ENCODE assay signal across 35 mouse cellular contexts in genomic region chr17:31721637-31722036, GRCm38 (mm10). TPM values are rescaled to one million over a fixed set of nuclear protein-coding genes. Genes with fewer than 3 reads are reported as not detected.
"Had no signal": no experiment of that assay in that cellular context is flagged by ENCODE, and none has a peak within 500 bp of the region (broad histone marks: within the 10 kb centered on the region; RNA-seq: fewer than 3 reads in every experiment).

No protein-coding gene starts in this region.

- H3K4me3 ChIP-seq: heart, embryonic 10.5 days; heart, embryonic 12.5 days; hindbrain, embryonic 10.5 days; hindbrain, embryonic 12.5 days; intestine, embryonic 15.5 days; kidney, embryonic 15.5 days; limb, embryonic 13.5 days; limb, embryonic 15.5 days; liver, embryonic 12.5 days had no signal

- ATAC-seq: hindbrain, embryonic 16.5 days; inflammation-experienced regulatory T-cells, adult 6 months; intestine, embryonic 15.5 days; intestine, postnatal 0 days; liver, embryonic 12.5 days had no signal

- H3K4me1 ChIP-seq: kidney, embryonic 15.5 days; limb, embryonic 13.5 days; liver, embryonic 12.5 days had no signal

- DNase-seq: gastrocnemius, postnatal 14 days; gastrocnemius, postnatal 36 days; heart, adult 18-20 months; heart, postnatal 10 days; kidney, adult 18-20 months; kidney, adult 8-10 months; kidney, postnatal 14 days; kidney, postnatal 36 days; layer of hippocampus, adult 9-11 months; layer of hippocampus, postnatal 36 days; left cerebral cortex, postnatal 4 days had no signal

- H3K27ac ChIP-seq: heart, embryonic 10.5 days; hindbrain, embryonic 10.5 days; hindbrain, embryonic 12.5 days; hindbrain, embryonic 14.5 days; intestine, embryonic 15.5 days; kidney, embryonic 15.5 days; kidney, postnatal 0 days; limb, embryonic 13.5 days; limb, embryonic 15.5 days; liver, embryonic 12.5 days had no signal

RNA-seq across cellular contexts. Expression of gene Cryaa, which starts 44.0 kb away (rescaled TPM):
- total RNA-seq: gastrocnemius, adult 18-20 months; gastrocnemius, adult 8-10 months; gastrocnemius, postnatal 14 days; gastrocnemius, postnatal 36 days; heart, adult 18-20 months; heart, adult 8-10 months; heart, postnatal 10 days; heart, postnatal 25 days; layer of hippocampus, adult 18-20 months; left cerebral cortex, postnatal 25 days; liver, adult 2 months had no signal
- polyA plus RNA-seq: gonadal fat pad, adult 2 months; heart, embryonic 10.5 days; heart, embryonic 12.5 days; heart, embryonic 14.5 days; hindbrain, embryonic 10.5 days; hindbrain, embryonic 12.5 days; inflammation-experienced regulatory T-cells, adult 6 months; limb, embryonic 11.5 days; limb, embryonic 13.5 days; liver, adult 2 months; liver, embryonic 12.5 days had no signal
